Mouse (Mus musculus): ENCODE data around the gene Ccl9. TPM values are rescaled to one million over a fixed set of nuclear protein-coding genes. Genes with fewer than 3 reads are reported as not detected.

Gene Ccl9
- total and polyA plus RNA-seq, 3 experiments = 0.67 to 0.81 TPM; not detected in 1

DNA sequence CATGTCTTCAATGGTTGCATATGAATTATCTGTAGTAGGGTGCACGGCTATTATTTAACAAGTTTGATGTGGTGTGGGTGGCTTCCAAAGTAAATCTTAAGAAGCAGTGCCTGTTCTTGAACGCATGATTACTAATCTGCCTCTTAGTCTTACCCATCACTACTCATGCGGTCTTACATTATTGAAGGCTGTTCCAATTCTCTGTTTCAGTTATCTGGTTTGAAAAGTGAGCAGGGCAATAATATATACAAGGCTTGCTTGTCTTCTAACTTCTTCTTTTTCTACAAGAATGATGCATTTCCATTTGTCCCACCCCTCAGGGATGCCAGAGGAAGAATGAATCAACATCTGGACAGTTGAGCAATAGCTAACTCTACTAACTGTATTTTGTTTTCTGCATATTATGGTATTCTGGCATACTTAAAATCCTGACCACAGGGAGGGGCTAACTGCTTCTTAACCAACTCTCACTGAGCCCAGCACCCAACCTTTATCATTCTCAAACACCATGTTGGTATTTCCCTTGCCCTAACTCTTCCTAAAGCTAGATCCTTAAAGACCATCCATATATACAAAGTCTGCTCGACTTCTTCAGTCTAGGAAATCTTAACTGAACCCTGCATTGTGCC, 1.4 kb downstream of the Ccl9 start:
- Histone ChIP-seq H3K4me1 (ENCODE audit: control insufficient read depth in 1 of 2, insufficient read depth in 2 of 2) (peaks cover 10 to 38% of the 10 kb centered on the region in 2 experiments), H3K9me3 (replicated peaks; ENCODE audit: low read length) (no peaks in the 10 kb centered on the region), H3K4me3 (replicated peaks in 1 of 3; ENCODE audit: low read depth in 2 of 3, low read length in 2 of 3, poor library complexity in 1 of 3) (no peak overlapping the region), H3K79me2 (replicated peaks; ENCODE audit: control insufficient read depth, extremely low read depth, insufficient read depth, poor library complexity, severe bottlenecking) (no peaks in the 10 kb centered on the region), H3K36me3 (replicated peaks in 1 of 2; ENCODE audit: control insufficient read depth in 1 of 2, insufficient read depth in 1 of 2, low read length in 1 of 2) (no peaks in the 10 kb centered on the region), H3K27me3 (replicated peaks) (no peaks in the 10 kb centered on the region), H3K9ac (ENCODE audit: insufficient read depth, low read depth) (no peak overlapping the region), H3K4me2 (ENCODE audit: insufficient read depth, low read depth, poor library complexity, severe bottlenecking) (no peak overlapping the region), H3K27ac (ENCODE audit: insufficient read depth, low read depth) (no peak overlapping the region)
- dilution Hi-C loops (cut with MboI; ENCODE audit: extremely low pct_ligation_motif_present, extremely low pct_unique_long_range_greater_than_20kb, low sequenced_read_pairs) (no loop called here), in situ Hi-C loops (cut with MboI; ENCODE audit: low pct_ligation_motif_present, low pct_unique_long_range_greater_than_20kb, low sequenced_read_pairs) (no loop called here)
- no peak for DNase-seq (ENCODE audit: extremely low read depth)
- TF ChIP-seq NELFE (IDR thresholded peaks at IDR 0.05; ENCODE audit: low read depth, low read length) = no peak
- TF ChIP-seq CTCF (conservative IDR thresholded peaks at IDR 0.05 in 1 of 2, IDR thresholded peaks at IDR 0.05 in 1 of 2; ENCODE audit: low read depth in 2 of 2, low read length in 2 of 2) = no peak
- no peak for TF ChIP-seq NRF1 (IDR thresholded peaks at IDR 0.05; ENCODE audit: low read depth, low read length)
- TF ChIP-seq SMC3 (IDR thresholded peaks at IDR 0.05; ENCODE audit: low read depth, low read length) = 0 out of 2 replicates have a peak, but pooled peaks have one; percentile 9
- no peak for TF ChIP-seq E2F4 (IDR thresholded peaks at IDR 0.05; ENCODE audit: insufficient replicate concordance, low read depth, low read length)
- no peak for TF ChIP-seq MAFK (IDR thresholded peaks at IDR 0.05; ENCODE audit: insufficient replicate concordance, low read length)
- no peak for TF ChIP-seq MAZ (IDR thresholded peaks at IDR 0.05; ENCODE audit: low read depth, low read length)

DNA sequence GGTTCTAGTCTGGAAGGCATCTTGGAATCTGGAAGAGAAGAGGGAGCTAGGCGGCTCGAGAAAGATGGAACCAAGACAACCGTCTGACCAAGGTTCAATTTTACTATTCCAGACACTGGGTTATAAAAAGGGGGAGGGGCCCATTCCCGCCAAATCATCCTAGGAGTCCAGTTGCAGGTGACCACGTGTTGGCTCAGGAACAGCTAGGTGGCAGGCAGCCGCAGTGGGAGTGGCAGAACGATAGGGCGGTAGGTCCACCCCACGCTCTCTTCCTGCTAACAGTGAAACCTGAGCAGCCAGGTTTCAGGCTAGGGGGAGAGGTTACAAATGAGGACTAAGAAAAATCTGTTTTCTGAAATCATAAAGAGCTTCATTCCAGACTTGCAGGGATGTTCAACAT, 5.6 kb downstream of the Ccl9 start:
- TF ChIP-seq MAX (IDR thresholded peaks at IDR 0.05; ENCODE audit: low read length) (no peak), TCF12 (IDR thresholded peaks at IDR 0.05; ENCODE audit: low read depth, low read length) (no peak), EP300 (IDR thresholded peaks at IDR 0.05; ENCODE audit: low read length) (no peak), IRF4 (IDR thresholded peaks at IDR 0.05; ENCODE audit: low read depth, low read length) (no peak)
- dilution Hi-C loops (cut with MboI; ENCODE audit: extremely low pct_ligation_motif_present, extremely low pct_unique_long_range_greater_than_20kb, low sequenced_read_pairs) (no loop called here), in situ Hi-C loops (cut with MboI; ENCODE audit: low pct_ligation_motif_present, low pct_unique_long_range_greater_than_20kb, low sequenced_read_pairs) (loop anchor here (25.0 kb wide), 1 partner anchor 364 kb away; the partner anchor contains the start of gene Ddx52)
- Histone ChIP-seq H3K4me3 (replicated peaks in 1 of 3; ENCODE audit: low read depth in 2 of 3, low read length in 2 of 3, poor library complexity in 1 of 3) (no peak overlapping the region), H3K9ac (ENCODE audit: insufficient read depth, low read depth) (no peak overlapping the region), H3K27me3 (replicated peaks) (peaks cover 3% of the 10 kb centered on the region), H3K27ac (ENCODE audit: insufficient read depth, low read depth) (no peak overlapping the region), H3K4me2 (ENCODE audit: insufficient read depth, low read depth, poor library complexity, severe bottlenecking) (peak overlapping the region; percentile 19; the same call in 1 of the 2 replicates), H3K9me3 (replicated peaks; ENCODE audit: low read length) (no peaks in the 10 kb centered on the region), H3K4me1 (ENCODE audit: control insufficient read depth in 1 of 2, insufficient read depth in 2 of 2) (peaks cover 16 to 27% of the 10 kb centered on the region in 2 experiments), H3K79me2 (replicated peaks; ENCODE audit: control insufficient read depth, extremely low read depth, insufficient read depth, poor library complexity, severe bottlenecking) (no peaks in the 10 kb centered on the region), H3K36me3 (replicated peaks in 1 of 2; ENCODE audit: control insufficient read depth in 1 of 2, insufficient read depth in 1 of 2, low read length in 1 of 2) (no peaks in the 10 kb centered on the region)
- no peak for DNase-seq (ENCODE audit: extremely low read depth)

DNA sequence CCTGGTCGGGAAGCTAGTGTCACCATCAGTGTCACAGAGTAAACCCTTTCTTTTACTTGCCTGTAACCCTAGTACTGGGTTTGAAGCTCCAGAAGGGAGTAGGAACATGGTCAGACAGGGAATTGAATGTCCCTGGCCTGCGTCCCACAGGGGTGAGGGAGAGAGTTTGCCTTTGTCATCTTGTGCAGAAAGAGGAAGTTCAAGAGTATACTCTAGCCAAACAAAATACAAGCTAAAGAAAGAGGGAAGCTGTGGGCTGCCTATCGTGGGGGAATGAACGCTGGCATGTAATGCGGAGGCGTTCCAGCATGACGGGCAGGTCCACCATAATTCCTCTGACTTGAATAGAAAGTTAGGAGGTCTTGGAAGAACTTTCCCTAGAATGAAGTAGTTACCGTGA, 6.2 kb downstream of the Ccl9 start:
- Histone ChIP-seq H3K4me1 (ENCODE audit: control insufficient read depth in 1 of 2, insufficient read depth in 2 of 2) (peaks cover 16 to 25% of the 10 kb centered on the region in 2 experiments), H3K9me3 (replicated peaks; ENCODE audit: low read length) (no peaks in the 10 kb centered on the region), H3K79me2 (replicated peaks; ENCODE audit: control insufficient read depth, extremely low read depth, insufficient read depth, poor library complexity, severe bottlenecking) (no peaks in the 10 kb centered on the region), H3K4me2 (ENCODE audit: insufficient read depth, low read depth, poor library complexity, severe bottlenecking) (peak overlapping the region; percentile 19; the same call in 1 of the 2 replicates), H3K27ac (ENCODE audit: insufficient read depth, low read depth) (no peak overlapping the region), H3K4me3 (replicated peaks in 1 of 3; ENCODE audit: low read depth in 2 of 3, low read length in 2 of 3, poor library complexity in 1 of 3) (no peak overlapping the region), H3K9ac (ENCODE audit: insufficient read depth, low read depth) (no peak overlapping the region), H3K27me3 (replicated peaks) (peaks cover 3% of the 10 kb centered on the region), H3K36me3 (replicated peaks in 1 of 2; ENCODE audit: control insufficient read depth in 1 of 2, insufficient read depth in 1 of 2, low read length in 1 of 2) (no peaks in the 10 kb centered on the region)
- no peak for DNase-seq (ENCODE audit: extremely low read depth)
- dilution Hi-C loops (cut with MboI; ENCODE audit: extremely low pct_ligation_motif_present, extremely low pct_unique_long_range_greater_than_20kb, low sequenced_read_pairs) (no loop called here), in situ Hi-C loops (cut with MboI; ENCODE audit: low pct_ligation_motif_present, low pct_unique_long_range_greater_than_20kb, low sequenced_read_pairs) (loop anchor here (25.0 kb wide), 1 partner anchor 365 kb away; the partner anchor contains the start of gene Ddx52)
- TF ChIP-seq EP300 (IDR thresholded peaks at IDR 0.05; ENCODE audit: low read length) (peak; percentile 26; the same call in 1 of the 2 replicates), MXI1 (IDR thresholded peaks at IDR 0.05; ENCODE audit: low read depth, low read length) (no peak)
